Mouse (Mus musculus): ENCODE data around the gene Gm12394. TPM values are rescaled to one million over a fixed set of nuclear protein-coding genes. Genes with fewer than 3 reads are reported as not detected.
"Not testable (repeated sequence)": the region's sequence is repeated elsewhere in the genome, so short reads cannot be mapped to it uniquely, and the experiment has no call there.

Gm12394 gene
- polyA plus RNA-seq (2015; fragmentation: Nextera tagmentation; extraction: Ambion mirVana): 0.05 and 0.12 TPM in 2 replicates

GRCm38 (mm10) chr4:42856671-42857070, at the start of gene Gm12394:
Gm12394 (minus strand) TSS chr4:42856771.
- not testable (repeated sequence) for H3K9me3 ChIP-seq (ENCODE audit: control insufficient read depth); H3K36me3 ChIP-seq (ENCODE audit: control insufficient read depth, insufficient read depth); H3K9ac ChIP-seq (ENCODE audit: low read depth, low read length); H3K4me2 ChIP-seq (replicated peaks; ENCODE audit: low read depth); H3K27me3 ChIP-seq (replicated peaks; ENCODE audit: control insufficient read depth, insufficient read depth, low read length); H3K4me3 ChIP-seq (ENCODE audit: low read depth, low read length); H3K4me1 ChIP-seq (replicated peaks; ENCODE audit: control insufficient read depth, insufficient read depth, low read length); H3K27ac ChIP-seq (ENCODE audit: low read depth, low read length); ATAC-seq
- 82% methylated on average over 1 of the region's 1 CpGs for WGBS

- no peak for ATAC-seq
- Histone ChIP-seq H3K27me3 (replicated peaks; ENCODE audit: control insufficient read depth, insufficient read depth, low read length) (0 out of 2 replicates have a peak, but pooled peaks cover 3% of the 10 kb centered on the region), H3K36me3 (ENCODE audit: control insufficient read depth, insufficient read depth) (no peaks in the 10 kb centered on the region), H3K9ac (ENCODE audit: low read depth, low read length) (no peak overlapping the region), H3K4me3 (ENCODE audit: low read depth, low read length) (no peak overlapping the region), H3K9me3 (ENCODE audit: control insufficient read depth) (no peaks in the 10 kb centered on the region), H3K4me1 (replicated peaks; ENCODE audit: control insufficient read depth, insufficient read depth, low read length) (no peaks in the 10 kb centered on the region), H3K4me2 (replicated peaks; ENCODE audit: low read depth) (no peak overlapping the region), H3K27ac (ENCODE audit: low read depth, low read length) (no peak overlapping the region)
- 81% methylated on average over 6 of the region's 6 CpGs for WGBS
- TF ChIP-seq CTCF (IDR thresholded peaks at IDR 0.05; ENCODE audit: low read depth): no peak
Observed at GRCm38 (mm10) chr4:42904966-42905365, 48.4 kb upstream of the Gm12394 start.

- ATAC-seq: no peak
- no peaks in the 10 kb centered on the region for H3K9me3 ChIP-seq (ENCODE audit: control insufficient read depth)
- H3K27me3 ChIP-seq (replicated peaks; ENCODE audit: control insufficient read depth, insufficient read depth, low read length): 0 out of 2 replicates have a peak, but pooled peaks cover 3% of the 10 kb centered on the region
- H3K27ac ChIP-seq (ENCODE audit: low read depth, low read length): no peak overlapping the region
- no peak overlapping the region for H3K4me3 ChIP-seq (ENCODE audit: low read depth, low read length)
- H3K4me1 ChIP-seq (replicated peaks; ENCODE audit: control insufficient read depth, insufficient read depth, low read length): no peaks in the 10 kb centered on the region
- H3K36me3 ChIP-seq (ENCODE audit: control insufficient read depth, insufficient read depth): no peaks in the 10 kb centered on the region
- no peak for TF ChIP-seq CTCF (IDR thresholded peaks at IDR 0.05; ENCODE audit: low read depth)
- no peak overlapping the region for H3K9ac ChIP-seq (ENCODE audit: low read depth, low read length)
- 91% methylated on average over 3 of the region's 3 CpGs for WGBS
- no peak overlapping the region for H3K4me2 ChIP-seq (replicated peaks; ENCODE audit: low read depth)
Observed at GRCm38 (mm10) chr4:42904523-42904922, 48.0 kb upstream of the Gm12394 start.

- H3K27me3 ChIP-seq (replicated peaks; ENCODE audit: control insufficient read depth, insufficient read depth, low read length): 0 out of 2 replicates have a peak, but pooled peaks cover 3% of the 10 kb centered on the region
- no peaks in the 10 kb centered on the region for H3K4me1 ChIP-seq (replicated peaks; ENCODE audit: control insufficient read depth, insufficient read depth, low read length)
- no peak for ATAC-seq
- 40% methylated on average over 1 of the region's 1 CpGs for WGBS
- H3K9ac ChIP-seq (ENCODE audit: low read depth, low read length): no peak overlapping the region
- no peak overlapping the region for H3K4me2 ChIP-seq (replicated peaks; ENCODE audit: low read depth)
- no peaks in the 10 kb centered on the region for H3K36me3 ChIP-seq (ENCODE audit: control insufficient read depth, insufficient read depth)
- no peaks in the 10 kb centered on the region for H3K9me3 ChIP-seq (ENCODE audit: control insufficient read depth)
- H3K4me3 ChIP-seq (ENCODE audit: low read depth, low read length): no peak overlapping the region
- no peak for TF ChIP-seq CTCF (IDR thresholded peaks at IDR 0.05; ENCODE audit: low read depth)
- no peak overlapping the region for H3K27ac ChIP-seq (ENCODE audit: low read depth, low read length)
Observed at GRCm38 (mm10) chr4:42903942-42904341, 47.4 kb upstream of the Gm12394 start.

GRCm38 (mm10) chr4:42902730-42903129, 46.2 kb upstream of the Gm12394 start:
- 0 out of 2 replicates have a peak, but pooled peaks cover 3% of the 10 kb centered on the region for H3K27me3 ChIP-seq (replicated peaks; ENCODE audit: control insufficient read depth, insufficient read depth, low read length)
- no peak for ATAC-seq
- H3K4me2 ChIP-seq (replicated peaks; ENCODE audit: low read depth): no peak overlapping the region
- no peaks in the 10 kb centered on the region for H3K9me3 ChIP-seq (ENCODE audit: control insufficient read depth)
- H3K4me3 ChIP-seq (ENCODE audit: low read depth, low read length): no peak overlapping the region
- H3K9ac ChIP-seq (ENCODE audit: low read depth, low read length): no peak overlapping the region
- H3K36me3 ChIP-seq (ENCODE audit: control insufficient read depth, insufficient read depth): no peaks in the 10 kb centered on the region
- no peaks in the 10 kb centered on the region for H3K4me1 ChIP-seq (replicated peaks; ENCODE audit: control insufficient read depth, insufficient read depth, low read length)
- no peak overlapping the region for H3K27ac ChIP-seq (ENCODE audit: low read depth, low read length)
- WGBS: 84% methylated on average over 5 of the region's 5 CpGs
- no peak for TF ChIP-seq CTCF (IDR thresholded peaks at IDR 0.05; ENCODE audit: low read depth)

GRCm38 (mm10) chr4:42902174-42902573, 45.6 kb upstream of the Gm12394 start:
- 48% methylated on average over 9 of the region's 9 CpGs for WGBS
- H3K27me3 ChIP-seq (replicated peaks; ENCODE audit: control insufficient read depth, insufficient read depth, low read length): 0 out of 2 replicates have a peak, but pooled peaks cover 3% of the 10 kb centered on the region
- no peak overlapping the region for H3K4me2 ChIP-seq (replicated peaks; ENCODE audit: low read depth)
- no peak for ATAC-seq
- TF ChIP-seq CTCF (IDR thresholded peaks at IDR 0.05; ENCODE audit: low read depth): peak; percentile 62
- no peaks in the 10 kb centered on the region for H3K36me3 ChIP-seq (ENCODE audit: control insufficient read depth, insufficient read depth)
- H3K4me1 ChIP-seq (replicated peaks; ENCODE audit: control insufficient read depth, insufficient read depth, low read length): no peaks in the 10 kb centered on the region
- H3K9me3 ChIP-seq (ENCODE audit: control insufficient read depth): no peaks in the 10 kb centered on the region
- no peak overlapping the region for H3K27ac ChIP-seq (ENCODE audit: low read depth, low read length)
- H3K9ac ChIP-seq (ENCODE audit: low read depth, low read length): no peak overlapping the region
- no peak overlapping the region for H3K4me3 ChIP-seq (ENCODE audit: low read depth, low read length)

GRCm38 (mm10) chr4:42900878-42901277, 44.3 kb upstream of the Gm12394 start:
- Histone ChIP-seq H3K9me3 (ENCODE audit: control insufficient read depth) (no peaks in the 10 kb centered on the region), H3K27ac (ENCODE audit: low read depth, low read length) (no peak overlapping the region), H3K27me3 (replicated peaks; ENCODE audit: control insufficient read depth, insufficient read depth, low read length) (0 out of 2 replicates have a peak, but pooled peaks cover 3% of the 10 kb centered on the region), H3K4me1 (replicated peaks; ENCODE audit: control insufficient read depth, insufficient read depth, low read length) (no peaks in the 10 kb centered on the region), H3K9ac (ENCODE audit: low read depth, low read length) (no peak overlapping the region), H3K36me3 (ENCODE audit: control insufficient read depth, insufficient read depth) (no peaks in the 10 kb centered on the region), H3K4me3 (ENCODE audit: low read depth, low read length) (no peak overlapping the region), H3K4me2 (replicated peaks; ENCODE audit: low read depth) (no peak overlapping the region)
- TF ChIP-seq CTCF (IDR thresholded peaks at IDR 0.05; ENCODE audit: low read depth): no peak
- ATAC-seq: no peak
- WGBS: 70% methylated on average over 5 of the region's 5 CpGs
